Mouse (Mus musculus): ENCODE measurements around the gene Acsl1.

- TF ChIP-seq CTCF (IDR thresholded peaks at IDR 0.05; ENCODE audit: low read depth) = no peak
- no peak for TF ChIP-seq EP300 (IDR thresholded peaks at IDR 0.05; ENCODE audit: low read depth)
Measured at GRCm38 (mm10) chr8:46458215-46458811, 12.5 kb upstream of the Acsl1 start.
